ENCODE assay signal across 9 mouse cellular contexts in genomic region chr1:58797370-58797769, GRCm38 (mm10). TPM values are rescaled to one million over a fixed set of nuclear protein-coding genes. Genes with fewer than 3 reads are reported as not detected.
DNase-seq lines count a peak whose midpoint lies in the region; ATAC-seq and TF ChIP-seq lines count a peak whose summit lies in the region.
"Had no signal": no experiment of that assay in that cellular context is flagged by ENCODE, and none has a peak within 500 bp of the region (broad histone marks: within the 10 kb centered on the region; RNA-seq: fewer than 3 reads in every experiment).

No protein-coding gene starts in this region.

- peak; percentile 87 for DNase-seq in CD4-positive helper T cell, adult 2 months (ENCODE audit: low read depth, low spot score)
- DNase-seq in naive thymus-derived CD4-positive, alpha-beta T cell, adult 2 months (ENCODE audit: low read depth), result peak; percentile 86
- no peak for DNase-seq in left cerebral cortex, adult 2 months (ENCODE audit: extremely low spot score in 1 of 2, low spot score in 2 of 2)
- no peak for DNase-seq in ovary, adult 18-20 months (ENCODE audit: low spot score)
- no peak for DNase-seq in cerebellum, adult 11-12 months
- DNase-seq: cerebellum, adult 2 months had no signal

- no peak for TF ChIP-seq CTCF in left cerebral cortex, adult 2 months (IDR thresholded peaks at IDR 0.05)

- H3K27ac ChIP-seq in heart, embryonic 13.5 days (replicated peaks), result no peak overlapping the region
- no peak overlapping the region for H3K27ac ChIP-seq in heart, embryonic 11.5 days (ENCODE audit: low read depth, low read length)
- H3K27ac ChIP-seq in intestine, embryonic 15.5 days, result no peak overlapping the region
- no peak overlapping the region for H3K27ac ChIP-seq in left cerebral cortex, adult 2 months

- 0 out of 2 replicates have a peak overlapping the region, but pooled peaks have one; percentile 47 for H3K4me2 ChIP-seq in heart, embryonic 13.5 days
- H3K4me2 ChIP-seq in heart, embryonic 11.5 days, result no peak overlapping the region
- H3K4me2 ChIP-seq in intestine, embryonic 15.5 days (replicated peaks), result peak overlapping the region; percentile 45

- 76% methylated on average over 2 of the region's 2 CpGs for WGBS in heart, embryonic 13.5 days
- 77% methylated on average over 2 of the region's 2 CpGs for WGBS in heart, embryonic 11.5 days (ENCODE audit: insufficient replicate concordance)
- WGBS in intestine, embryonic 15.5 days, result 71% methylated on average over 2 of the region's 2 CpGs

- H3K9me3 ChIP-seq in heart, embryonic 13.5 days, result no peaks in the 10 kb centered on the region
- H3K9me3 ChIP-seq in heart, embryonic 11.5 days (replicated peaks; ENCODE audit: control insufficient read depth, low read length), result no peaks in the 10 kb centered on the region
- H3K9me3 ChIP-seq in intestine, embryonic 15.5 days, result no peaks in the 10 kb centered on the region

- H3K36me3 ChIP-seq in heart, embryonic 13.5 days, result peaks cover 8% of the 10 kb centered on the region
- H3K36me3 ChIP-seq in heart, embryonic 11.5 days (ENCODE audit: control insufficient read depth, insufficient read depth, low read length), result no peaks in the 10 kb centered on the region
- H3K36me3 ChIP-seq in intestine, embryonic 15.5 days, result 0 out of 2 replicates have a peak, but pooled peaks cover 4% of the 10 kb centered on the region

- intact Hi-C loops in left cerebral cortex, adult 2 months (cut with DNase I), result no loop called here

- ATAC-seq in heart, embryonic 13.5 days (ENCODE audit: extremely low read depth, insufficient number of reproducible peaks, low FRiP score, low TSS enrichment), result no peak
- ATAC-seq in heart, embryonic 11.5 days (replicated peaks; ENCODE audit: insufficient number of reproducible peaks, low FRiP score, low TSS enrichment), result no peak
- no peak for ATAC-seq in intestine, embryonic 15.5 days

- no peaks in the 10 kb centered on the region for H3K27me3 ChIP-seq in heart, embryonic 13.5 days (replicated peaks)
- H3K27me3 ChIP-seq in heart, embryonic 11.5 days (ENCODE audit: control insufficient read depth, insufficient read depth, low read length), result no peaks in the 10 kb centered on the region
- H3K27me3 ChIP-seq in intestine, embryonic 15.5 days (replicated peaks), result no peaks in the 10 kb centered on the region

- no peak overlapping the region for H3K4me3 ChIP-seq in heart, embryonic 13.5 days
- H3K4me3 ChIP-seq in heart, embryonic 11.5 days (ENCODE audit: low read depth, low read length), result no peak overlapping the region
- no peak overlapping the region for H3K4me3 ChIP-seq in intestine, embryonic 15.5 days (replicated peaks)
- no peak overlapping the region for H3K4me3 ChIP-seq in left cerebral cortex, adult 2 months

- no peak overlapping the region for H3K9ac ChIP-seq in heart, embryonic 13.5 days
- no peak overlapping the region for H3K9ac ChIP-seq in heart, embryonic 11.5 days (ENCODE audit: low read depth, low read length)
- no peak overlapping the region for H3K9ac ChIP-seq in intestine, embryonic 15.5 days

- peaks cover 10% of the 10 kb centered on the region for H3K4me1 ChIP-seq in heart, embryonic 13.5 days
- H3K4me1 ChIP-seq in heart, embryonic 11.5 days (ENCODE audit: control insufficient read depth, insufficient read depth, low read length), result no peaks in the 10 kb centered on the region
- no peaks in the 10 kb centered on the region for H3K4me1 ChIP-seq in intestine, embryonic 15.5 days (replicated peaks)

RNA-seq across cellular contexts. Expression of gene Casp8, which starts 2.2 kb away (rescaled TPM):
- polyA plus RNA-seq in heart, embryonic 13.5 days (2015; fragmentation: Nextera tagmentation; extraction: Ambion mirVana), result 18.4 and 18.7 TPM in 2 replicates
- polyA plus RNA-seq in heart, embryonic 11.5 days (2014; fragmentation: Nextera tagmentation; extraction: Ambion mirVana), result 23.8 and 25.8 TPM in 2 replicates
- polyA plus RNA-seq in intestine, embryonic 15.5 days (2015; fragmentation: Nextera tagmentation; extraction: Ambion mirVana), result 51.6 and 52.8 TPM in 2 replicates
- total RNA-seq in left cerebral cortex, adult 2 months (2021), result 1 to 10 TPM; 1.8 to 2.9 TPM

Comparison
In these comparisons a context has a peak if more than half of its experiments do, and no peak if none do; other contexts are left out.
1. DNase-seq: peak in CD4-positive helper T cell, adult 2 months (single experiment) and naive thymus-derived CD4-positive, alpha-beta T cell, adult 2 months (single experiment); none in left cerebral cortex, adult 2 months (0 of 2), ovary, adult 18-20 months (single experiment) and cerebellum, adult 11-12 months (single experiment).